Comparison of ENCODE assay signal across 9 mouse cellular contexts in the genomic region with DNA sequence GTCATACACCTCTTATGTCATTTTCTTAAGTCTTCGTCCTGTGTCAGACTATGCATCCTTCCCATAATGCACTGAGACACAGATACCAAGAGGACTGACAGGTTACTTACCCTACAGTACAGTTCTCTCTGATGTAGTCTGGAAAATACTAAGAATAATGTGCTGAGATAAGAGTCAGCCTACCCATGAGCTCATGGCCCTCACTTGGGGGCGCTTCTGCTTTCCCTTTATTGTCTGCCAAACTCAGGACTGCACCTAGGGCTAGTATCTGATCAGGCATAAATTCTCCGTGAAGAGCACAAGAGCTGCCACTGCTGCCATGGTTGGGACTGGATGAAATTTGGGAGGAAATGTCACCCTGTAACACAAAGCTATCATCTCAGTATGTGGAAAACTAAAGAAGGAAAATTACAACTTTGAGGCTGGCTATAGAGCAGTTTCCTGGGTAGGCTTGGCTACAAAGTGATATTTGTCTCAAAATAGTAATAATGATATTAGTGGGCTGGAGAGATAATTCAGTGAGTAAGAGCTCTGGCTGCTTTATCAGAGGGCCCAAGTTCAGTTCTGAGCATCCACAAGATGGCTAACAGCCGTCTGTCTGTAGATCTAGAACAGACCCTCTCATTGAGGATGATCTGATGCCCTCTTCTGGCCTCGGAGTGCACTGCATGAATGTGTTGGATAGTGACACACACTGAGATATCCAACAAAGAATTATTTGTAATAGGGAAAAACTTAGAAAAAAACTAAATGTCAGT. TPM values are rescaled to one million over a fixed set of nuclear protein-coding genes. Genes with fewer than 3 reads are reported as not detected.
A peak's percentile ranks its signal among the peaks of the same experiment; 100 is the strongest.
DNase-seq lines count a peak whose midpoint lies in the region; ATAC-seq lines count a peak whose summit lies in the region.
"Had no signal": no experiment of that assay in that cellular context is flagged by ENCODE, and none has a peak within 500 bp of the region (broad histone marks: within the 10 kb centered on the region; RNA-seq: fewer than 3 reads in every experiment).

No protein-coding gene starts in this region.

- intact Hi-C loops in heart, postnatal 36 days (cut with DNase I), result loop anchor here (1.0 to 5.0 kb wide), 3 partner anchors 66 to 161 kb away; a partner anchor contains a TSS

- no peak overlapping the region for H3K9ac ChIP-seq in midbrain, embryonic 11.5 days (ENCODE audit: low read length)
- no peak overlapping the region for H3K9ac ChIP-seq in midbrain, embryonic 13.5 days (replicated peaks)
- H3K9ac ChIP-seq in limb, embryonic 11.5 days (ENCODE audit: low read length), result no peak overlapping the region
- H3K9ac ChIP-seq: heart, embryonic 13.5 days had no signal

- no peak overlapping the region for H3K4me2 ChIP-seq in midbrain, embryonic 11.5 days
- H3K4me2 ChIP-seq in midbrain, embryonic 13.5 days (replicated peaks), result no peak overlapping the region
- no peak overlapping the region for H3K4me2 ChIP-seq in limb, embryonic 11.5 days (ENCODE audit: low read depth, severe bottlenecking)
- H3K4me2 ChIP-seq: heart, embryonic 13.5 days had no signal

- 65% methylated on average over 5 of the region's 5 CpGs for WGBS in midbrain, embryonic 11.5 days
- 57% methylated on average over 5 of the region's 5 CpGs for WGBS in midbrain, embryonic 13.5 days
- WGBS in limb, embryonic 11.5 days, result 59% methylated on average over 5 of the region's 5 CpGs

- H3K27me3 ChIP-seq in midbrain, embryonic 11.5 days (ENCODE audit: control insufficient read depth, insufficient read depth, low read length), result no peaks in the 10 kb centered on the region
- no peaks in the 10 kb centered on the region for H3K27me3 ChIP-seq in midbrain, embryonic 13.5 days
- no peaks in the 10 kb centered on the region for H3K27me3 ChIP-seq in limb, embryonic 11.5 days (ENCODE audit: control insufficient read depth, insufficient read depth, low read length)
- H3K27me3 ChIP-seq: heart, embryonic 13.5 days had no signal

- no peak overlapping the region for H3K27ac ChIP-seq in midbrain, embryonic 11.5 days (ENCODE audit: low read depth, low read length)
- no peak overlapping the region for H3K27ac ChIP-seq in midbrain, embryonic 13.5 days
- no peak overlapping the region for H3K27ac ChIP-seq in limb, embryonic 11.5 days (replicated peaks; ENCODE audit: low read depth, low read length)
- H3K27ac ChIP-seq: heart, embryonic 13.5 days had no signal

- peak; percentile 89 for DNase-seq in midbrain, embryonic 11.5 days (ENCODE audit: low spot score, missing footprints)
- DNase-seq in T-cell, adult 2 months (ENCODE audit: low spot score), result peak; percentile 62
- peak; percentile 69 to 73 for DNase-seq in cerebellum, postnatal 36 days
- DNase-seq in heart, postnatal 36 days, result peak; percentile 71 to 82
- peak; percentile 75 for DNase-seq in limb, embryonic 11.5 days (ENCODE audit: low spot score)
- peak; percentile 50 to 72 for DNase-seq in natural killer cell, adult 2 months (ENCODE audit: low spot score in 2 of 2)
- peak; percentile 77 for DNase-seq in thymus, postnatal 25 days

- H3K4me1 ChIP-seq in midbrain, embryonic 11.5 days (ENCODE audit: control insufficient read depth, insufficient read depth, low read length), result no peaks in the 10 kb centered on the region
- peaks cover 4% of the 10 kb centered on the region; the same call in 1 of the 2 replicates for H3K4me1 ChIP-seq in midbrain, embryonic 13.5 days (replicated peaks)
- H3K4me1 ChIP-seq in limb, embryonic 11.5 days (ENCODE audit: control insufficient read depth, insufficient read depth, low read length), result peaks cover 8% of the 10 kb centered on the region

- no peaks in the 10 kb centered on the region for H3K9me3 ChIP-seq in midbrain, embryonic 11.5 days (ENCODE audit: control insufficient read depth, low read length)
- H3K9me3 ChIP-seq in midbrain, embryonic 13.5 days, result no peaks in the 10 kb centered on the region
- H3K9me3 ChIP-seq in limb, embryonic 11.5 days (ENCODE audit: control insufficient read depth, low read length), result no peaks in the 10 kb centered on the region
- H3K9me3 ChIP-seq: heart, embryonic 13.5 days had no signal

- no peak for ATAC-seq in midbrain, embryonic 11.5 days (ENCODE audit: low FRiP score)
- no peak for ATAC-seq in midbrain, embryonic 13.5 days
- no peak for ATAC-seq in limb, embryonic 11.5 days (ENCODE audit: insufficient number of reproducible peaks, low FRiP score, low TSS enrichment, low read depth)

- H3K36me3 ChIP-seq in midbrain, embryonic 11.5 days (ENCODE audit: control insufficient read depth, insufficient read depth, low read length), result 0 out of 2 replicates have a peak, but pooled peaks cover 3% of the 10 kb centered on the region
- peaks cover 15% of the 10 kb centered on the region for H3K36me3 ChIP-seq in midbrain, embryonic 13.5 days
- H3K36me3 ChIP-seq in limb, embryonic 11.5 days (ENCODE audit: control insufficient read depth, insufficient read depth, low read length), result no peaks in the 10 kb centered on the region; the same call in 1 of the 2 replicates

- no peak overlapping the region for H3K4me3 ChIP-seq in midbrain, embryonic 11.5 days (ENCODE audit: low read depth, low read length)
- no peak overlapping the region for H3K4me3 ChIP-seq in midbrain, embryonic 13.5 days (replicated peaks)
- H3K4me3 ChIP-seq in limb, embryonic 11.5 days (ENCODE audit: low read depth, low read length), result no peak overlapping the region
- H3K4me3 ChIP-seq: heart, embryonic 13.5 days had no signal

RNA-seq across cellular contexts. Expression of a gene that starts 21.8 kb away (rescaled TPM):
- polyA plus RNA-seq in midbrain, embryonic 11.5 days (2014; fragmentation: Nextera tagmentation; extraction: Ambion mirVana), result 23.2 and 26.6 TPM in 2 replicates
- 39.0 and 41.9 TPM in 2 replicates for polyA plus RNA-seq in midbrain, embryonic 13.5 days (2015; fragmentation: Nextera tagmentation; extraction: Ambion mirVana)
- total RNA-seq in heart, postnatal 36 days (2021), result not detected
- polyA plus RNA-seq in limb, embryonic 11.5 days (2014; fragmentation: Nextera tagmentation; extraction: Ambion mirVana), result 36.5 and 39.5 TPM in 2 replicates

RNA-seq across cellular contexts. Expression of a gene that starts 42.8 kb away (rescaled TPM):
- 21.6 and 23.5 TPM in 2 replicates for polyA plus RNA-seq in midbrain, embryonic 11.5 days (2014; fragmentation: Nextera tagmentation; extraction: Ambion mirVana)
- 21.0 and 25.1 TPM in 2 replicates for polyA plus RNA-seq in midbrain, embryonic 13.5 days (2015; fragmentation: Nextera tagmentation; extraction: Ambion mirVana)
- total RNA-seq in heart, postnatal 36 days (2021), result 100 to 1,000 TPM; 203 to 239 TPM
- 41.5 and 49.3 TPM in 2 replicates for polyA plus RNA-seq in limb, embryonic 11.5 days (2014; fragmentation: Nextera tagmentation; extraction: Ambion mirVana)

RNA-seq across cellular contexts. Expression of a gene that starts 58.5 kb away (rescaled TPM):
- 55.1 and 64.6 TPM in 2 replicates for polyA plus RNA-seq in midbrain, embryonic 11.5 days (2014; fragmentation: Nextera tagmentation; extraction: Ambion mirVana)
- polyA plus RNA-seq in midbrain, embryonic 13.5 days (2015; fragmentation: Nextera tagmentation; extraction: Ambion mirVana), result 37.4 and 43.4 TPM in 2 replicates
- total RNA-seq in heart, postnatal 36 days (2021), result 10 to 100 TPM; 17.7 to 21.3 TPM
- 65.3 and 65.4 TPM in 2 replicates for polyA plus RNA-seq in limb, embryonic 11.5 days (2014; fragmentation: Nextera tagmentation; extraction: Ambion mirVana)
